Mouse (Mus musculus) small intestine, adult 2 months (tissue): ENCODE results near the gene Nedd9.

Experiments
- CTCF ChIP-seq: fragments of 200-500 bp; IDR thresholded peaks from 2 replicates; pipeline ENCODE4 v1.5.1; 2012; ENCODE audit warnings: low read depth, mild to moderate bottlenecking, control low read depth, inconsistent platforms, low read length, moderate library complexity, mixed read lengths; ENCODE audit not compliant: insufficient replicate concordance, insufficient read length; ENCODE audit errors: extremely low read depth
- POLR2A ChIP-seq: fragments of 200-500 bp; IDR thresholded peaks from 2 replicates; pipeline ENCODE4 v1.6.1; 2012; ENCODE audit warnings: low read depth, mild to moderate bottlenecking, control low read depth, inconsistent platforms, low read length, moderate library complexity

GRCm38 (mm10) chr13:41456292-41457029, 30.7 kb downstream of the Nedd9 start:
- TF ChIP-seq CTCF = no peak
- TF ChIP-seq POLR2A = no peak
